Mouse (Mus musculus): ENCODE measurements at regions not wholly inside any gene's neighbourhood (a gene's known extent, or its start where the extent isn't known, plus 50 kb on each side); places are given as distances from the start of the nearest gene placed in this dataset.
"Not testable (repeated sequence)": the region's sequence is repeated elsewhere in the genome, so short reads cannot be mapped to it uniquely, and the experiment has no call there.

- ATAC-seq (ENCODE audit: low read depth) = no peak
These were observed 101.7 kb upstream of the Ipo5 start for GRCm38 (mm10) chr14:120809321-120809720.

DNA sequence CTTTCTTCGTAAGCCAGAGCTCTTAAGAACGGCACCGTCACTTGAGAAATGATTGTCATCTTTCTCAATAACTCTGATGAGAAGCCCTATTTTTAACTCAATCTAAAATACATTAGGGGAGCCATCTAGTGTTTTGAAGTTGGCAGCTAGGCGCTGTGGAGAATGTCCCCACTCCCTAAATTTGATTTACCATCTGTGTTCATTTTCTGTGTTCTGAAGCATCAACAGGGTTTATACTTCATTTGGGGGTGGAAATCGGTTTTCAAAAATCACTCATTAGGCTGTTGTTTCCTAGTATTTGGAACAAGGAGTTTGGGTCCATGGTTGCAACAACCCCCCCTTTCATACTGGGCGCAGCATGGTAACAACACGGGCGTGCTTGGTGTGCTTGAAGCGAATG is 97.1 kb upstream of the Ipo5 start:
- H3K27ac ChIP-seq (ENCODE audit: low read length) = no peak overlapping the region
- no peaks in the 10 kb centered on the region for H3K9me3 ChIP-seq (ENCODE audit: control insufficient read depth, low read length)
- ATAC-seq (ENCODE audit: low read depth) = no peak
- H3K4me3 ChIP-seq (ENCODE audit: low read length) = no peak overlapping the region
- no peak overlapping the region for H3K4me2 ChIP-seq (ENCODE audit: low read depth, low read length)
- H3K4me1 ChIP-seq (replicated peaks; ENCODE audit: control insufficient read depth, insufficient read depth, low read length) = no peaks in the 10 kb centered on the region
- no peak overlapping the region for H3K9ac ChIP-seq (ENCODE audit: low read length)
- H3K36me3 ChIP-seq (ENCODE audit: control insufficient read depth, insufficient read depth, low read length) = no peaks in the 10 kb centered on the region
- no peaks in the 10 kb centered on the region for H3K27me3 ChIP-seq (ENCODE audit: control insufficient read depth, insufficient read depth, low read depth, low read length)
- WGBS = 76% methylated on average over 9 of the region's 9 CpGs

More at GRCm38 (mm10) chr14:120809321-120809720, 101.7 kb upstream of the Ipo5 start:
- H3K36me3 ChIP-seq (ENCODE audit: control insufficient read depth, insufficient read depth, low read length) = no peaks in the 10 kb centered on the region
- WGBS = 77% methylated on average over 6 of the region's 6 CpGs
- H3K9ac ChIP-seq (ENCODE audit: low read length) = no peak overlapping the region
- no peak overlapping the region for H3K4me3 ChIP-seq (ENCODE audit: low read length)
- no peak overlapping the region for H3K4me2 ChIP-seq (ENCODE audit: low read depth, low read length)
- no peaks in the 10 kb centered on the region for H3K27me3 ChIP-seq (ENCODE audit: control insufficient read depth, insufficient read depth, low read depth, low read length)
- no peak overlapping the region for H3K27ac ChIP-seq (ENCODE audit: low read length)
- H3K4me1 ChIP-seq (replicated peaks; ENCODE audit: control insufficient read depth, insufficient read depth, low read length) = peaks cover 4% of the 10 kb centered on the region; the same call in 1 of the 2 replicates
- no peaks in the 10 kb centered on the region for H3K9me3 ChIP-seq (ENCODE audit: control insufficient read depth, low read length)

DNA sequence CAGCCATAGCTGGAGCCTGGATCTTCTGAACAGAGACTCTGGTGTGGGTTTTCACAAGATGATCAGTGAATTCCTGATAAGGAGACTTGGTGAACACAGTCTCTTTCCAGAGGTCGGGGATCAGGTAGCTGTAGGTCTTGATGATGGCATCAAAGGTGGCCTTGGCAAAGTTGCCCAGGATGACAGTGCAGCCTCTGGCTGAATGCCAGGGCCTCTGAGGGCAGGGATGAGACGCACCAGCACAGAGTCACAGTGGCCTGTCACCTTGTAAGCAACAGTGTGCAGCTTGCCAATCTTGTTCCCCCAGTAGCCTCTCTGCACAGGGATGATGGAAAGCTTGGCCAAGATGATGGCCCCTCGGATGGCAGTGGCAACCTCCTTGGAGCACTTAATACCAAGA is 95.9 kb upstream of the Ipo5 start:
- not testable (repeated sequence) for H3K4me3 ChIP-seq (ENCODE audit: low read length); H3K27ac ChIP-seq (ENCODE audit: low read length); ATAC-seq (ENCODE audit: low read depth); H3K27me3 ChIP-seq (ENCODE audit: control insufficient read depth, insufficient read depth, low read depth, low read length); H3K9ac ChIP-seq (ENCODE audit: low read length); H3K4me1 ChIP-seq (replicated peaks; ENCODE audit: control insufficient read depth, insufficient read depth, low read length); H3K9me3 ChIP-seq (ENCODE audit: control insufficient read depth, low read length); H3K36me3 ChIP-seq (ENCODE audit: control insufficient read depth, insufficient read depth, low read length); H3K4me2 ChIP-seq (ENCODE audit: low read depth, low read length)
- WGBS = 65% methylated on average over 3 of the region's 3 CpGs

DNA sequence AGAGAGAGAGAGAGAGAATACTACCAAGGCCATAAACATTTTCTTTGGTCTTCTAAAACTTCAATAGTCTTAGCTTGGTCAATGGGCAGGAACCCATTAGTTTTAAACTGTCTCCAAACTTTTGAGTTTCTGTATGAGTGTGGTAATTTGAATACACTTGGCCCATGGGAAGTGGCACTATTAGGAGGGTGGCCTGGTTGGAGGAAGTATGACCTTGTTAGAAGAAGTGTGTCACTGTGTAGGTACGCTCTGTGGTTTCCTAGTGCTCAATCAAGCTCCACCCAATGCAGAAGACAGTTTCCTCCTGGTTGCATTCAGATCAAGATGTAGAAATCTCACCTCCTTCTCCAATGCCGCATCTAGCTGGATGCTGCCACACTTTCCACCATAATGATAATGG is 94.5 kb upstream of the Ipo5 start:
- no peaks in the 10 kb centered on the region for H3K27me3 ChIP-seq (ENCODE audit: control insufficient read depth, insufficient read depth, low read depth, low read length)
- ATAC-seq (ENCODE audit: low read depth) = no peak
- H3K4me1 ChIP-seq (replicated peaks; ENCODE audit: control insufficient read depth, insufficient read depth, low read length) = no peaks in the 10 kb centered on the region
- no peaks in the 10 kb centered on the region for H3K9me3 ChIP-seq (ENCODE audit: control insufficient read depth, low read length)
- no peak overlapping the region for H3K4me2 ChIP-seq (ENCODE audit: low read depth, low read length)
- WGBS = 89% methylated on average over 2 of the region's 2 CpGs
- H3K36me3 ChIP-seq (ENCODE audit: control insufficient read depth, insufficient read depth, low read length) = no peaks in the 10 kb centered on the region
- no peak overlapping the region for H3K4me3 ChIP-seq (ENCODE audit: low read length)
- no peak overlapping the region for H3K9ac ChIP-seq (ENCODE audit: low read length)
- no peak overlapping the region for H3K27ac ChIP-seq (ENCODE audit: low read length)

DNA sequence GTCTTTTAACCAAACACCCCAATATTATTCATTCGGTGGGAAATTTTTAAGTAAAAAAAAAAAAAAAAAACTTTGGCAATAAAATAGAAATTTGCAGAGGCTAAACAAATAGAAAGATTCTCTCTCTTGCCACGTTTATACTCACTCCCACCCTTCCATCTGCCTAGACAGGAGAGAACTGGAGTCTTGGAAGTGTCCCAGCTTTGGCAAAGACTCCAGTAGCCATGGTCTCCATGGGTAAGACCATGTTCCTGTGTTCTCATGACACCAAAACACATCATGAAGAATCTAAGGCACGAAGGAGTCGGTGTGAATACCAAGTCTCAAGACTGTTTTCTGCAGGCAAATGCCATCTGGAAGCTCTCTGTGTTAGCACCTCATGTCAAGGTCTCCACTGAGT is 84.8 kb upstream of the Ipo5 start:
- no peak overlapping the region for H3K9ac ChIP-seq (ENCODE audit: low read length)
- H3K9me3 ChIP-seq (ENCODE audit: control insufficient read depth, low read length) = 0 out of 2 replicates have a peak, but pooled peaks cover 3% of the 10 kb centered on the region
- no peaks in the 10 kb centered on the region for H3K36me3 ChIP-seq (ENCODE audit: control insufficient read depth, insufficient read depth, low read length)
- peaks cover 5% of the 10 kb centered on the region; the same call in 1 of the 2 replicates for H3K4me1 ChIP-seq (replicated peaks; ENCODE audit: control insufficient read depth, insufficient read depth, low read length)
- ATAC-seq (ENCODE audit: low read depth) = no peak
- 70% methylated on average over 4 of the region's 4 CpGs for WGBS
- no peak overlapping the region for H3K27ac ChIP-seq (ENCODE audit: low read length)
- H3K4me3 ChIP-seq (ENCODE audit: low read length) = no peak overlapping the region
- no peak overlapping the region for H3K4me2 ChIP-seq (ENCODE audit: low read depth, low read length)
- H3K27me3 ChIP-seq (ENCODE audit: control insufficient read depth, insufficient read depth, low read depth, low read length) = no peaks in the 10 kb centered on the region

DNA sequence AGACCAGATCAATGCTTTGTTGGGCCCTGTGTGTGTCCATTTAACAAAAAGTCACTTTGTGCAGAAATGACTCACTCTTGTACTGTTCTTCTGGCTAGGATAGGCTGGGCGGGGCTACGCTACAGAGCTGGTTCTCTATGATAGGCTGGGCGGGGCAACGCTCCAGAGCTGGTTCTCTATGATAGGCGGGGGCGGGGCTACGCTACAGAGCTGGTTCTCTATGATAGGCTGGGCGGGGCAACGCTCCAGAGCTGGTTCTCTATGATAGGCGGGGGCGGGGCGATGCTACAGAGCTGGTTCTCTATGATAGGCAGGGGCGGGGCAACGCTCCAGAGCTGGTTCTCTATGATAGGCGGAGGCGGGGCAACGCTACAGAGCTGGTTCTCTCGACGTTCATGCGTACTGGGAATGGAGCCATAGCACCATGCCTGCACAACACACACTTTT is 80.6 kb upstream of the Ipo5 start:
- not testable (repeated sequence) for H3K36me3 ChIP-seq (ENCODE audit: control insufficient read depth, insufficient read depth, low read length); H3K4me2 ChIP-seq (ENCODE audit: low read depth, low read length); H3K4me3 ChIP-seq (ENCODE audit: low read length); H3K9ac ChIP-seq (ENCODE audit: low read length); H3K9me3 ChIP-seq (ENCODE audit: control insufficient read depth, low read length); H3K27me3 ChIP-seq (ENCODE audit: control insufficient read depth, insufficient read depth, low read depth, low read length)
- 0 out of 2 replicates have a peak overlapping the region, but pooled peaks have one; percentile 3 for H3K27ac ChIP-seq (ENCODE audit: low read length)
- 25% methylated on average over 20 of the region's 20 CpGs for WGBS
- peaks cover 18% of the 10 kb centered on the region for H3K4me1 ChIP-seq (replicated peaks; ENCODE audit: control insufficient read depth, insufficient read depth, low read length)
- peak; percentile 42 for ATAC-seq (ENCODE audit: low read depth)

DNA sequence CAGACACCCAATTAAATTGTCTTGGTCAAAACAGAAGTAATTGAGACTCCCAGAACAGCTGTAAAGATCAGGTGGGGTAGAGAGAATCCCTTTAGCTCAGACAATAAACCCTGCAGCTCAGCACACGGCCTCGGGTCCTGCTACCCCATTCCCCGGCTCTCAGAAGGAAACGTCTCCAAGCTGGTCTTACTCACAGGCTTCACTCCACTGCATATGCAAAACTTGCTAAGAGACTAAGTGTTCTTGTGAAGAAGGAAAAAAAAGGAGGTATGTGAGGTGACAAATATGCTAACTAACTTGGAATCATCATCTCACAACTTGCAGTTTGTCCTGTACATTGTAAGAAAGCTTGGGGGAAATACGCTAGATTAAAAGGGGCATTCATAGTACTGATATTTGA is 79.6 kb upstream of the Ipo5 start:
- Histone ChIP-seq H3K4me3 (ENCODE audit: low read length) (no peak overlapping the region), H3K27ac (ENCODE audit: low read length) (no peak overlapping the region), H3K27me3 (ENCODE audit: control insufficient read depth, insufficient read depth, low read depth, low read length) (no peaks in the 10 kb centered on the region), H3K9ac (ENCODE audit: low read length) (no peak overlapping the region), H3K4me2 (ENCODE audit: low read depth, low read length) (no peak overlapping the region), H3K4me1 (replicated peaks; ENCODE audit: control insufficient read depth, insufficient read depth, low read length) (peaks cover 18% of the 10 kb centered on the region), H3K36me3 (ENCODE audit: control insufficient read depth, insufficient read depth, low read length) (no peaks in the 10 kb centered on the region), H3K9me3 (ENCODE audit: control insufficient read depth, low read length) (no peaks in the 10 kb centered on the region)
- 67% methylated on average over 5 of the region's 5 CpGs for WGBS
- ATAC-seq (ENCODE audit: low read depth) = no peak

- H3K27me3 ChIP-seq (ENCODE audit: control insufficient read depth, insufficient read depth, low read depth, low read length) = no peaks in the 10 kb centered on the region
- peaks cover 18% of the 10 kb centered on the region for H3K4me1 ChIP-seq (replicated peaks; ENCODE audit: control insufficient read depth, insufficient read depth, low read length)
- H3K27ac ChIP-seq (ENCODE audit: low read length) = peak overlapping the region; percentile 88
- H3K4me3 ChIP-seq (ENCODE audit: low read length) = peak overlapping the region; percentile 36
- peak overlapping the region; percentile 45 for H3K9ac ChIP-seq (ENCODE audit: low read length)
- WGBS = 1% methylated on average over 23 of the region's 23 CpGs
- H3K4me2 ChIP-seq (ENCODE audit: low read depth, low read length) = peak overlapping the region; percentile 52
- no peaks in the 10 kb centered on the region for H3K36me3 ChIP-seq (ENCODE audit: control insufficient read depth, insufficient read depth, low read length)
- ATAC-seq (ENCODE audit: low read depth) = peak; percentile 90
- H3K9me3 ChIP-seq (ENCODE audit: control insufficient read depth, low read length) = no peaks in the 10 kb centered on the region
These were observed 79.0 kb upstream of the Ipo5 start for GRCm38 (mm10) chr14:120831847-120832613.

DNA sequence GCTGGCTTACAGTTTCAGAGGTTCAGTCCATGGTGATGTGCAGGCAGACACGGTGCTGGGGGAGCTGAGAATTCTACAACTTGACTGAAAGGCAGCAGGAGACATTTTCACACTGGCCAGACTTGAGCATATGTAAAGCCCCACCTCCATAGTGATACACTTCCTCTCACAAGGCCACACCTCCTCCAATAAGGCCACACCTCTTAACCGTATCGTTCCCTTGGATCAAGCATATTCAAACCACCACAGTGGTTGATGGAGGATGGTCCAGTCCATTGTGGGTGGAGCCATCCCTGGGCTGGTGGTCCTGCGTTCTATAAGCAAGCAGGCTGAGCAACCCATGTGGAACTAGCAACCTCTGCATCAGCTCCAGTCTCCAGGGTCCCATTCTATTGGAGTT is 76.2 kb upstream of the Ipo5 start:
- ATAC-seq (ENCODE audit: low read depth) = no peak
- no peak overlapping the region for H3K4me3 ChIP-seq (ENCODE audit: low read length)
- H3K36me3 ChIP-seq (ENCODE audit: control insufficient read depth, insufficient read depth, low read length) = no peaks in the 10 kb centered on the region
- no peak overlapping the region for H3K9ac ChIP-seq (ENCODE audit: low read length)
- WGBS = 83% methylated on average over 4 of the region's 4 CpGs
- no peak overlapping the region for H3K4me2 ChIP-seq (ENCODE audit: low read depth, low read length)
- no peak overlapping the region for H3K27ac ChIP-seq (ENCODE audit: low read length)
- peaks cover 17% of the 10 kb centered on the region for H3K4me1 ChIP-seq (replicated peaks; ENCODE audit: control insufficient read depth, insufficient read depth, low read length)
- no peaks in the 10 kb centered on the region for H3K27me3 ChIP-seq (ENCODE audit: control insufficient read depth, insufficient read depth, low read depth, low read length)
- no peaks in the 10 kb centered on the region for H3K9me3 ChIP-seq (ENCODE audit: control insufficient read depth, low read length)
